ENCODE assay signal across 25 mouse cellular contexts in the genomic region with DNA sequence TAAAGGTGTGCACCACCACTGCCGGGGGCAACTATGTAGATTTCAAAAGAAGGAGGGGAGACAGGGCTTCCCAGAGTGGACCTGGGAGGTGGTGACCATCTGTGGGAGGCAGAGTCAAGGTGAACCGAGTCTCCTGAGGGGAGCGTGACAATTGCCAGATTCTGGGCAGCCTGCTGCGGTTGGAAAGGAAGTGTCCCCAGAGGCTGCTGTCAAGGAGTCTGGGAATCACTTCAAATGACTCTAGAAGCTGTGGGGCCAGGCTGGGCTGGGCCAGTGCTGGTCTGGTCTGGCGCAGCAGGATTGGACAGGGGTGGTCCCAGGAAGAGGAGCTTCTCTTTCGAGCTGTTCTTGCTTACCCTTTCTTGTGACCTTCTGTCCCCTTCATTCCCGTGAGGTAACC.
A peak's percentile ranks its signal among the peaks of the same experiment; 100 is the strongest.
DNase-seq lines count a peak whose midpoint lies in the region; ATAC-seq and TF ChIP-seq lines count a peak whose summit lies in the region.
"Had no signal": no experiment of that assay in that cellular context is flagged by ENCODE, and none has a peak within 500 bp of the region (broad histone marks: within the 10 kb centered on the region; RNA-seq: fewer than 3 reads in every experiment).

No protein-coding gene starts in this region.

- ATAC-seq in hindbrain, embryonic 16.5 days = no peak
- no peak for ATAC-seq in midbrain, postnatal 0 days (ENCODE audit: low FRiP score)
- ATAC-seq: CD4-positive, CD25-positive, alpha-beta regulatory T cell, adult 4 months; forebrain, embryonic 14.5 days; forebrain, postnatal 0 days; intestine, embryonic 15.5 days had no signal

- H3K9ac ChIP-seq in hindbrain, embryonic 16.5 days (ENCODE audit: low read depth, low read length) = no peak overlapping the region
- H3K9ac ChIP-seq in midbrain, postnatal 0 days (replicated peaks; ENCODE audit: low read length, poor library complexity, severe bottlenecking) = no peak overlapping the region
- H3K9ac ChIP-seq: embryonic facial prominence, embryonic 13.5 days; forebrain, postnatal 0 days; heart, embryonic 13.5 days; hindbrain, embryonic 12.5 days; hindbrain, embryonic 15.5 days; intestine, embryonic 15.5 days had no signal

- peaks cover 7% of the 10 kb centered on the region for H3K9me3 ChIP-seq in hindbrain, embryonic 10.5 days
- no peaks in the 10 kb centered on the region for H3K9me3 ChIP-seq in hindbrain, embryonic 16.5 days (ENCODE audit: control insufficient read depth, low read length)
- H3K9me3 ChIP-seq in midbrain, embryonic 10.5 days (replicated peaks) = peaks cover 7% of the 10 kb centered on the region
- H3K9me3 ChIP-seq in midbrain, postnatal 0 days (ENCODE audit: low read length) = no peaks in the 10 kb centered on the region
- H3K9me3 ChIP-seq: hindbrain, embryonic 15.5 days; intestine, embryonic 15.5 days had no signal

- no peak overlapping the region for H3K4me3 ChIP-seq in hindbrain, embryonic 10.5 days
- H3K4me3 ChIP-seq in hindbrain, embryonic 16.5 days (ENCODE audit: low read length) = no peak overlapping the region
- H3K4me3 ChIP-seq in midbrain, embryonic 10.5 days = no peak overlapping the region
- no peak overlapping the region for H3K4me3 ChIP-seq in midbrain, postnatal 0 days (ENCODE audit: low read depth, low read length)
- H3K4me3 ChIP-seq: embryonic facial prominence, embryonic 13.5 days; erythroblast, embryonic 14.5 days; gastrocnemius, adult 2 months; heart, embryonic 13.5 days; hindbrain, embryonic 12.5 days; hindbrain, embryonic 15.5 days; intestine, embryonic 15.5 days had no signal

- peaks cover 56% of the 10 kb centered on the region for H3K4me1 ChIP-seq in hindbrain, embryonic 10.5 days (replicated peaks)
- peaks cover 10% of the 10 kb centered on the region for H3K4me1 ChIP-seq in hindbrain, embryonic 16.5 days (ENCODE audit: control insufficient read depth, insufficient read depth, low read depth, low read length)
- H3K4me1 ChIP-seq in midbrain, embryonic 10.5 days = peaks cover 57% of the 10 kb centered on the region
- peaks cover 16% of the 10 kb centered on the region; the same call in 1 of the 2 replicates for H3K4me1 ChIP-seq in midbrain, postnatal 0 days (ENCODE audit: insufficient read depth, low read length)

- H3K27ac ChIP-seq in hindbrain, embryonic 10.5 days = peak overlapping the region; percentile 36; the same call in 1 of the 2 replicates
- H3K27ac ChIP-seq in hindbrain, embryonic 16.5 days (ENCODE audit: low read depth, low read length) = no peak overlapping the region
- H3K27ac ChIP-seq in midbrain, embryonic 10.5 days (replicated peaks) = 0 out of 2 replicates have a peak overlapping the region, but pooled peaks have one; percentile 83
- H3K27ac ChIP-seq in midbrain, postnatal 0 days (ENCODE audit: low read depth, low read length) = no peak overlapping the region
- H3K27ac ChIP-seq: embryonic facial prominence, embryonic 13.5 days; gastrocnemius, adult 2 months; heart, embryonic 13.5 days; hindbrain, embryonic 12.5 days; hindbrain, embryonic 15.5 days; intestine, embryonic 15.5 days had no signal

- intact Hi-C loops in left cerebral cortex, postnatal 10 days (cut with DNase I) = no loop called here

- H3K36me3 ChIP-seq in hindbrain, embryonic 10.5 days = 0 out of 2 replicates have a peak, but pooled peaks cover 3% of the 10 kb centered on the region
- no peaks in the 10 kb centered on the region for H3K36me3 ChIP-seq in hindbrain, embryonic 16.5 days (ENCODE audit: control insufficient read depth, insufficient read depth, low read length)
- peaks cover 3% of the 10 kb centered on the region for H3K36me3 ChIP-seq in midbrain, embryonic 10.5 days
- H3K36me3 ChIP-seq in midbrain, postnatal 0 days (ENCODE audit: insufficient read depth, low read length) = no peaks in the 10 kb centered on the region
- H3K36me3 ChIP-seq: embryonic facial prominence, embryonic 13.5 days; heart, embryonic 13.5 days; hindbrain, embryonic 12.5 days; hindbrain, embryonic 15.5 days; intestine, embryonic 15.5 days had no signal

- no peak for TF ChIP-seq CTCF in midbrain, postnatal 0 days (IDR thresholded peaks at IDR 0.05)

- WGBS in hindbrain, embryonic 10.5 days = 56% methylated on average over 7 of the region's 7 CpGs
- WGBS in hindbrain, embryonic 16.5 days = 63% methylated on average over 7 of the region's 7 CpGs
- WGBS in midbrain, embryonic 10.5 days = 67% methylated on average over 7 of the region's 7 CpGs
- WGBS in midbrain, postnatal 0 days = 80% methylated on average over 7 of the region's 7 CpGs

- H3K4me2 ChIP-seq in hindbrain, embryonic 16.5 days (ENCODE audit: low read length) = no peak overlapping the region
- no peak overlapping the region for H3K4me2 ChIP-seq in midbrain, postnatal 0 days (ENCODE audit: low read depth, low read length, poor library complexity, severe bottlenecking)
- H3K4me2 ChIP-seq: embryonic facial prominence, embryonic 13.5 days; heart, embryonic 13.5 days; hindbrain, embryonic 12.5 days; hindbrain, embryonic 15.5 days; intestine, embryonic 15.5 days had no signal

- DNase-seq in adrenal gland, postnatal 25 days = peak; percentile 18
- DNase-seq in adrenal gland, postnatal 4 days (ENCODE audit: low spot score in 2 of 2) = no peak
- no peak for DNase-seq in hindbrain, embryonic 10.5 days (ENCODE audit: low spot score)
- no peak for DNase-seq in midbrain, embryonic 10.5 days (ENCODE audit: low spot score)
- no peak for DNase-seq in midbrain, postnatal 0 days (ENCODE audit: low spot score)
- DNase-seq in left cerebral cortex, postnatal 10 days (ENCODE audit: extremely low spot score in 1 of 2, low spot score in 2 of 2) = no peak
- DNase-seq: cerebellum, adult 11 months; cerebellum, adult 2 months; cerebellum, adult 9-11 months; cerebellum, postnatal 25 days; forebrain, postnatal 0 days; gastrocnemius, adult 2 months; gastrocnemius, postnatal 14 days; heart, adult 11 months; heart, postnatal 4 days; kidney, adult 11 months had no signal

- peaks cover 48% of the 10 kb centered on the region for H3K27me3 ChIP-seq in hindbrain, embryonic 10.5 days (ENCODE audit: insufficient read depth, poor library complexity, severe bottlenecking)
- H3K27me3 ChIP-seq in hindbrain, embryonic 16.5 days (replicated peaks; ENCODE audit: control insufficient read depth, insufficient read depth, low read length) = no peaks in the 10 kb centered on the region
- H3K27me3 ChIP-seq in midbrain, embryonic 10.5 days (ENCODE audit: low read depth, poor library complexity, severe bottlenecking) = peaks cover 56% of the 10 kb centered on the region
- H3K27me3 ChIP-seq in midbrain, postnatal 0 days (ENCODE audit: insufficient read depth, low read length) = no peaks in the 10 kb centered on the region
- H3K27me3 ChIP-seq: intestine, embryonic 15.5 days had no signal

Comparison
In these comparisons a context has a peak if more than half of its experiments do, and no peak if none do; other contexts are left out.
1. H3K27ac ChIP-seq: peak in hindbrain, embryonic 10.5 days (single experiment) and midbrain, embryonic 10.5 days (single experiment); none in hindbrain, embryonic 16.5 days (single experiment) and midbrain, postnatal 0 days (single experiment).